Mouse (Mus musculus) heart, postnatal 0 days (tissue): Measurements from ENCODE around the gene Tspan18.

Experiments used
- CTCF ChIP-seq: IDR thresholded peaks from 2 replicates; pipeline ENCODE4 v1.5.1; 2016; ENCODE audit warnings: antibody characterized with exemption, control low read depth, low read depth
- EP300 ChIP-seq: IDR thresholded peaks from 2 replicates; pipeline ENCODE4 v1.6.1; 2016; ENCODE audit warnings: antibody characterized with exemption, low read depth

DNA sequence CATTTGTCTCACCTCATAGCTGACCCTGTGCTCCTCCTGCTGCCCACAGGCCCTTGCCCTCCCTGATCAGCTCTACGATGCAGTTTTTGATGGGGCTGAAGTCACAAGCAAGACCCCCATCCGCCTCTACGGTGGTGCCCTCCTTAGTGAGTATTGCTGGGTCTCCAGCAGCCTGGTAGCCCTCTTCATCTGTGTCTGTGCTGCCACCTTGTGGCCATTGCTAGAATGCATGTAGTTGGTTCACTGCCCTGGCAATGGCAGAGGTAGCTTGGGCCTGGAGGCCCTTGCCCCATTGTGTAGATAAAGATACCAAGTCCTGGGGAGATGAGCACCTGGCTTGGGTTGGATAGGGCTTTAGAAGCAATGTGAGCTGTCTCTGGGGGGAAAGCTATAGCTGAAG, 135.5 kb downstream of the Tspan18 start:
- TF ChIP-seq CTCF (peak; percentile 97), EP300 (no peak)
